Mouse (Mus musculus) forebrain, postnatal 0 days (tissue): ENCODE measurements around the gene Wdr95. TPM values are rescaled to one million over a fixed set of nuclear protein-coding genes. Genes with fewer than 3 reads are reported as not detected.

Experiments
- ATAC-seq: fragments of 200-750 bp; cut with Nextera tagmentation; 2 replicates; pipeline ENCODE4 v1.8.0; 2017; ENCODE audit warnings: mild to moderate bottlenecking, moderate library complexity
- DNase-seq: peaks from one replicate; pipeline ENCODE4 v3.0.0-alpha.2; 2015
- H3K27ac ChIP-seq: fragments of 300-500 bp; sonication (generic); 2 replicates; pipeline ENCODE4 v1.5.1; 2014; ENCODE audit warnings: low read depth, mild to moderate bottlenecking, antibody characterized with exemption, low read length, moderate library complexity, mixed read lengths
- H3K27me3 ChIP-seq: fragments of 300-500 bp; sonication (generic); 2 replicates; pipeline ENCODE4 v1.6.1; 2014; ENCODE audit warnings: mild to moderate bottlenecking, low read length, mixed read lengths; ENCODE audit not compliant: insufficient read depth
- H3K36me3 ChIP-seq: fragments of 300-500 bp; sonication (generic); 2 replicates; pipeline ENCODE4 v1.6.1; 2014; ENCODE audit warnings: mild to moderate bottlenecking, moderate library complexity; ENCODE audit not compliant: insufficient read depth
- H3K4me1 ChIP-seq: fragments of 300-500 bp; sonication (generic); 2 replicates; pipeline ENCODE4 v1.6.1; 2014; ENCODE audit warnings: antibody characterized with exemption; ENCODE audit not compliant: insufficient read depth
- H3K4me2 ChIP-seq: fragments of 300-500 bp; sonication (generic); 2 replicates; pipeline ENCODE4 v1.6.1; 2014; ENCODE audit warnings: low read depth, mild to moderate bottlenecking, moderate library complexity
- H3K4me3 ChIP-seq: fragments of 300-500 bp; sonication (generic); 2 replicates; pipeline ENCODE4 v1.5.1; 2014; ENCODE audit warnings: low read depth, low read length, mixed read lengths
- H3K9ac ChIP-seq: fragments of 300-500 bp; sonication (generic); 2 replicates; pipeline ENCODE4 v1.6.1; 2014; ENCODE audit warnings: mild to moderate bottlenecking
- H3K9me3 ChIP-seq: fragments of 300-500 bp; sonication (generic); 2 replicates; pipeline ENCODE4 v1.6.1; 2016; ENCODE audit warnings: low read length
- CTCF ChIP-seq: sonication (generic); IDR thresholded peaks from 2 replicates; pipeline ENCODE4 v1.5.1; 2016; ENCODE audit warnings: antibody characterized with exemption, control low read depth, low read depth
- WGBS: fragments of 180-500 bp; shearing (Covaris S2); extraction: QIAGEN DNeasy Blood & Tissue Kit; methylation state at CpG from one replicate; pipeline ENCODE4 v1.1.7; 2014; 5-methylcytosine and 5-hydroxymethylcytosine counted together
- polyA plus RNA-seq: library from polyadenylated mRNA; unstranded; fragments of >200 nt; fragmentation: Nextera tagmentation; extraction: Ambion mirVana; gene quantifications from 2 replicates; pipeline ENCODE4 v1.2.1, GENCODE M21; 2015
- total RNA-seq: library from RNA; depleted of rRNA; stranded (reverse); fragments of >200 nt; gene quantifications from 2 replicates; pipeline ENCODE4 v1.2.3, GENCODE M21; 2014; rRNA removed

Gene Wdr95
- total and polyA plus RNA-seq, 2 experiments from 2014 or later: 0.38 to 0.84 TPM

GRCm38 (mm10) chr5:149661428-149661827 lies 132.9 kb downstream of the Wdr95 start:
- Histone ChIP-seq H3K4me2 (no peak overlapping the region), H3K27me3 (no peaks in the 10 kb centered on the region), H3K36me3 (no peaks in the 10 kb centered on the region), H3K9me3 (no peaks in the 10 kb centered on the region), H3K27ac (no peak overlapping the region), H3K9ac (no peak overlapping the region), H3K4me1 (no peaks in the 10 kb centered on the region), H3K4me3 (no peak overlapping the region)
- WGBS: 89% methylated on average over 6 of the region's 6 CpGs
- ATAC-seq: no peak
- no peak for DNase-seq
- no peak for TF ChIP-seq CTCF

Other genes starting within 250 kb of the Wdr95 start
- 1.7 and 2.1 TPM in 2 replicates for gene Medag, start 116.9 kb upstream of the Wdr95 start, total RNA-seq
- gene Medag, start 116.9 kb upstream of the Wdr95 start, polyA plus RNA-seq: 1.1 and 1.8 TPM in 2 replicates
- 0.14 and 2.8 TPM in 2 replicates for gene Tex26, start 89.0 kb upstream of the Wdr95 start, total RNA-seq
- 1.5 and 1.8 TPM in 2 replicates for gene Tex26, start 89.0 kb upstream of the Wdr95 start, polyA plus RNA-seq
- gene Hsph1, start 107.7 kb downstream of the Wdr95 start, total RNA-seq: 41.2 and 49.2 TPM in 2 replicates
- 68.4 and 78.6 TPM in 2 replicates for gene Hsph1, start 107.7 kb downstream of the Wdr95 start, polyA plus RNA-seq
- 16.5 and 19.9 TPM in 2 replicates for gene B3glct, start 149.6 kb downstream of the Wdr95 start, total RNA-seq
- 12.4 and 13.1 TPM in 2 replicates for gene B3glct, start 149.6 kb downstream of the Wdr95 start, polyA plus RNA-seq